Mouse (Mus musculus) MEL (cell line): Measurements from ENCODE around the gene Eif2ak3. TPM values are rescaled to one million over a fixed set of nuclear protein-coding genes. Genes with fewer than 3 reads are reported as not detected.

Experiments
- DNase-seq: peaks from one replicate; pipeline ENCODE4 v3.0.0; 2011; ENCODE audit warnings: low read depth, low spot score
- H3K27ac ChIP-seq: 2 replicates; pipeline ENCODE4 v1.5.1; 2012; ENCODE audit warnings: low read depth, mild to moderate bottlenecking, control low read depth, low read length, moderate library complexity; ENCODE audit not compliant: control insufficient read depth
- H3K27me3 ChIP-seq, 2 experiments: fragments of 150-350 bp in 1 of 2; sonication (generic) in 1 of 2; 2 replicates each; pipeline ENCODE4 v1.6.1; 2012; ENCODE audit warnings: low read length in 2 of 2, mild to moderate bottlenecking in 2 of 2, improper control_type of control experiment in 1 of 2, moderate library complexity in 1 of 2; ENCODE audit not compliant: insufficient read depth in 2 of 2, control insufficient read depth in 1 of 2
- H3K36me3 ChIP-seq, 2 experiments: 2 replicates each; pipeline ENCODE4 v1.6.1; 2012 to 2014; ENCODE audit warnings: low read length in 2 of 2, improper control_type of control experiment in 1 of 2, inconsistent platforms in 1 of 2, mild to moderate bottlenecking in 1 of 2; ENCODE audit not compliant: insufficient read depth in 2 of 2, control insufficient read depth in 1 of 2
- H3K4me1 ChIP-seq, 2 experiments: fragments of 150-350 bp in 1 of 2; sonication (generic) in 1 of 2; 2 replicates each; pipeline ENCODE4 v1.6.1; 2012; ENCODE audit warnings: low read length in 2 of 2, improper control_type of control experiment in 1 of 2, mild to moderate bottlenecking in 1 of 2; ENCODE audit not compliant: insufficient read depth in 2 of 2, control insufficient read depth in 1 of 2
- H3K4me3 ChIP-seq, 2 experiments: fragments of 150-350 bp in 1 of 2; sonication (generic) in 1 of 2; 2 replicates each; pipeline ENCODE4 v1.5.1; 2012; ENCODE audit warnings: low read depth in 2 of 2, low read length in 2 of 2, mild to moderate bottlenecking in 2 of 2, moderate library complexity in 2 of 2, control low read depth in 1 of 2, improper control_type of control experiment in 1 of 2; ENCODE audit not compliant: control insufficient read depth in 1 of 2, insufficient read depth in 1 of 2
- H3K79me2 ChIP-seq: 2 replicates; pipeline ENCODE4 v1.6.1; 2012; ENCODE audit warnings: mild to moderate bottlenecking, low read length, moderate library complexity; ENCODE audit not compliant: control insufficient read depth, poor library complexity, insufficient read depth
- H3K9ac ChIP-seq: 2 replicates; pipeline ENCODE4 v1.6.1; 2012; ENCODE audit warnings: low read depth, mild to moderate bottlenecking, control low read depth, low read length, moderate library complexity; ENCODE audit not compliant: control insufficient read depth, poor library complexity, severe bottlenecking
- H3K9me3 ChIP-seq: fragments of 150-350 bp; sonication (generic); replicated peaks from 2 replicates; pipeline ENCODE4 v1.6.1; 2012; ENCODE audit warnings: mild to moderate bottlenecking, low read length, improper control_type of control experiment, moderate library complexity; ENCODE audit not compliant: insufficient read depth
- BHLHE40 ChIP-seq: IDR thresholded peaks from 2 replicates; pipeline ENCODE4 v1.6.1; 2012; ENCODE audit warnings: low read depth, mild to moderate bottlenecking, inconsistent platforms, low read length, improper control_type of control experiment, borderline replicate concordance
- CTCF ChIP-seq, 3 experiments: IDR thresholded peaks in 2 of 3; conservative IDR thresholded peaks in 1 of 3; 2 replicates each; pipeline ENCODE4 v1.5.1; 2011 to 2012; ENCODE audit warnings: low read length in 3 of 3, low read depth in 2 of 3, mild to moderate bottlenecking in 2 of 3, improper control_type of control experiment in 1 of 3, inconsistent platforms in 1 of 3, mixed read lengths in 1 of 3, moderate library complexity in 1 of 3; ENCODE audit not compliant: control insufficient read depth in 1 of 3, insufficient read depth in 1 of 3, poor library complexity in 1 of 3, severe bottlenecking in 1 of 3
- EP300 ChIP-seq, 2 experiments: IDR thresholded peaks; 2 replicates each; pipeline ENCODE4 v1.6.1; 2011; ENCODE audit warnings: improper control_type of control experiment in 2 of 2, low read length in 2 of 2, low read depth in 1 of 2, mild to moderate bottlenecking in 1 of 2
- ETS1 ChIP-seq: IDR thresholded peaks from 2 replicates; pipeline ENCODE4 v1.6.1; 2012; ENCODE audit warnings: low read depth, mild to moderate bottlenecking, inconsistent platforms, low read length, improper control_type of control experiment, moderate library complexity
- KAT2A ChIP-seq: conservative IDR thresholded peaks from 2 replicates; pipeline ENCODE4 v1.6.1; 2012; ENCODE audit warnings: low read depth, low read length, improper control_type of control experiment, inconsistent platforms
- MAX ChIP-seq: IDR thresholded peaks from 2 replicates; pipeline ENCODE4 v1.6.1; 2011; ENCODE audit warnings: low read length, improper control_type of control experiment
- MXI1 ChIP-seq: IDR thresholded peaks from 2 replicates; pipeline ENCODE4 v1.6.1; 2011; ENCODE audit warnings: mild to moderate bottlenecking, low read depth, low read length, improper control_type of control experiment
- MYB ChIP-seq: IDR thresholded peaks from 2 replicates; pipeline ENCODE4 v1.6.1; 2011; ENCODE audit warnings: mild to moderate bottlenecking, low read depth, low read length, improper control_type of control experiment
- NRF1 ChIP-seq: IDR thresholded peaks from 2 replicates; pipeline ENCODE4 v1.6.1; 2014; ENCODE audit warnings: low read depth, mild to moderate bottlenecking, inconsistent platforms, low read length, improper control_type of control experiment, moderate library complexity; ENCODE audit not compliant: poor library complexity, insufficient read depth, severe bottlenecking
- POLR2AphosphoS2 ChIP-seq: IDR thresholded peaks from 2 replicates; pipeline ENCODE4 v1.6.1; 2011; ENCODE audit warnings: low read length, improper control_type of control experiment
- RAD21 ChIP-seq: IDR thresholded peaks from 2 replicates; pipeline ENCODE4 v1.6.1; 2011; ENCODE audit warnings: mild to moderate bottlenecking, low read depth, low read length, improper control_type of control experiment
- SIN3A ChIP-seq: IDR thresholded peaks from 2 replicates; pipeline ENCODE4 v1.6.1; 2012; ENCODE audit warnings: low read length, improper control_type of control experiment, inconsistent platforms
- TAL1 ChIP-seq: IDR thresholded peaks from 2 replicates; pipeline ENCODE4 v1.6.1; 2012; ENCODE audit warnings: mild to moderate bottlenecking, inconsistent platforms, low read length, moderate library complexity, mixed read lengths
- TCF12 ChIP-seq: IDR thresholded peaks from 2 replicates; pipeline ENCODE4 v1.6.1; 2014; ENCODE audit warnings: low read depth, mild to moderate bottlenecking, inconsistent platforms, low read length, improper control_type of control experiment, moderate library complexity
- UBTF ChIP-seq: IDR thresholded peaks from 2 replicates; pipeline ENCODE4 v1.6.1; 2012; ENCODE audit warnings: low read depth, mild to moderate bottlenecking, inconsistent platforms, low read length, improper control_type of control experiment, moderate library complexity, borderline replicate concordance; ENCODE audit not compliant: insufficient read depth
- USF2 ChIP-seq, 2 experiments: IDR thresholded peaks; 2 replicates each; pipeline ENCODE4 v1.6.1; 2011 to 2012; ENCODE audit warnings: improper control_type of control experiment in 2 of 2, low read length in 2 of 2, borderline replicate concordance in 1 of 2, inconsistent platforms in 1 of 2, low read depth in 1 of 2, mild to moderate bottlenecking in 1 of 2; ENCODE audit not compliant: insufficient read depth in 1 of 2
- ZMIZ1 ChIP-seq: IDR thresholded peaks from 2 replicates; pipeline ENCODE4 v1.6.1; 2012; ENCODE audit warnings: low read depth, mild to moderate bottlenecking, inconsistent platforms, low read length, improper control_type of control experiment, moderate library complexity
- ZNF384 ChIP-seq: IDR thresholded peaks from 2 replicates; pipeline ENCODE4 v1.6.1; 2012; ENCODE audit warnings: low read depth, mild to moderate bottlenecking, inconsistent platforms, low read length, improper control_type of control experiment
- polyA plus RNA-seq, 2 experiments: library from polyadenylated mRNA; stranded (reverse) in 1 of 2; unstranded in 1 of 2; fragments of >175 nt in 1 of 2; fragments of >200 nt in 1 of 2; gene quantifications; 2 replicates each; pipeline versions ENCODE4 v1.2.1 to v1.2.4; 2012; ENCODE audit warnings: low replicate concordance in 2 of 2, low read depth in 1 of 2; ENCODE audit not compliant: insufficient read length in 2 of 2, insufficient read depth in 1 of 2, missing spikeins in 1 of 2
- total RNA-seq: library from RNA; depleted of rRNA; stranded (reverse); fragments of 300-350 nt; gene quantifications from 2 replicates; pipeline ENCODE4 v1.2.3, GENCODE M21; 2012

Gene Eif2ak3
- total and polyA plus RNA-seq, 3 experiments, result 9.1 to 9.9 TPM; not detected in 1

GRCm38 (mm10) chr6:70862726-70863125 lies 18.4 kb downstream of the Eif2ak3 start:
- Histone ChIP-seq H3K27ac (no peak overlapping the region), H3K27me3 (no peaks in the 10 kb centered on the region), H3K9ac (no peak overlapping the region), H3K36me3 (no peaks in the 10 kb centered on the region; a peak in 1 of 4 replicates), H3K4me1 (no peaks in the 10 kb centered on the region), H3K79me2 (peaks cover 2% of the 10 kb centered on the region; the same call in 1 of the 2 replicates), H3K9me3 (no peaks in the 10 kb centered on the region), H3K4me3 (no peak overlapping the region)
- TF ChIP-seq CTCF (IDR thresholded peaks at IDR 0.05 in 2 of 3, conservative IDR thresholded peaks at IDR 0.05 in 1 of 3; ENCODE audit: control insufficient read depth in 1 of 3, insufficient read depth in 1 of 3, low read depth in 2 of 3, low read length in 3 of 3, poor library complexity in 1 of 3, severe bottlenecking in 1 of 3), result no peak
- TF ChIP-seq MAX, result no peak
- no peak for TF ChIP-seq MYB
- no peak for TF ChIP-seq ZNF384
- no peak for TF ChIP-seq NRF1
- TF ChIP-seq MXI1, result no peak
- TF ChIP-seq USF2 (IDR thresholded peaks at IDR 0.05; ENCODE audit: borderline replicate concordance in 1 of 2, insufficient read depth in 1 of 2, low read depth in 1 of 2, low read length in 2 of 2), result no peak
- no peak for TF ChIP-seq BHLHE40
- TF ChIP-seq KAT2A, result no peak
- no peak for TF ChIP-seq RAD21
- no peak for DNase-seq

- H3K4me1 ChIP-seq, result no peaks in the 10 kb centered on the region
- no peak overlapping the region for H3K9ac ChIP-seq
- H3K27me3 ChIP-seq, result no peaks in the 10 kb centered on the region
- H3K4me3 ChIP-seq, result no peak overlapping the region
- no peak overlapping the region for H3K27ac ChIP-seq
- no peak for TF ChIP-seq EP300 (IDR thresholded peaks at IDR 0.05; ENCODE audit: low read depth in 1 of 2, low read length in 2 of 2)
- TF ChIP-seq RAD21, result no peak
- TF ChIP-seq MYB, result no peak
- no peak for TF ChIP-seq USF2 (IDR thresholded peaks at IDR 0.05; ENCODE audit: borderline replicate concordance in 1 of 2, insufficient read depth in 1 of 2, low read depth in 1 of 2, low read length in 2 of 2)
- no peak for TF ChIP-seq ETS1
- no peak for TF ChIP-seq TAL1
- no peak for TF ChIP-seq UBTF
- no peak for TF ChIP-seq ZMIZ1
- TF ChIP-seq BHLHE40, result no peak
- no peak for TF ChIP-seq SIN3A
- TF ChIP-seq TCF12, result no peak
- no peak for TF ChIP-seq POLR2AphosphoS2
- no peaks in the 10 kb centered on the region for H3K9me3 ChIP-seq
- H3K79me2 ChIP-seq, result peaks cover 2% of the 10 kb centered on the region; the same call in 1 of the 2 replicates
- DNase-seq, result no peak
- no peaks in the 10 kb centered on the region for H3K36me3 ChIP-seq
Measured at GRCm38 (mm10) chr6:70864285-70864684, 20.0 kb downstream of the Eif2ak3 start.
